ENCODE assay signal across 8 mouse cellular contexts in the genomic region with DNA sequence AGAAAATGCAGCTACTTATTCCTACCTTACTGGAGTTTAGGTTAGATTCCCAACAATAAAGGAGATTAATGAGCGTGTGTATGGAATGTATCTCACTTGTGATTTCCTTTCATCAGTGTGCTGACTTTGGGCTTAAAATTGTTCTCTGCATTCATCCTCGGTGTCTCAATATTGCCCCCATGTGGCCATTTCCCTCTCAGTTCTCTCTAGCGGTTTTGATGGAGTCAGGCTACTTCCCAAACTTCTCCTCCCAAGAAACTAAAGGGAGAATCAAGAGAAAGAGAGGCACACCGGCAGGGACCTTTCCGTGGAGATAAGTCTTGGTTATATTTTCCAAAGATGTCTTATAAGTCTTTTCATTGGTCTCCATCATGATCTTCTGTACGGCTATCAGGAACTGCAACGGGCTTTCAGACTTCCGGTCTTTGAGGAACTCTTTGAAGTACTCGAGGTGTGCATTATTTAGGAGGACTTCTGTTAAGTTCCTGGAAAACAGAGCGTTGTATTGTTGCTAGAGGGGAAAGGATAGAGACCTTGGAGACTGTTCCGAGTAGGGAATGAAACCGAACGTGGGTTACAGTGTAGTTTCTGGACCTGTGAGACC. TPM values are rescaled to one million over a fixed set of nuclear protein-coding genes. Genes with fewer than 3 reads are reported as not detected.
DNase-seq lines count a peak whose midpoint lies in the region; ATAC-seq lines count a peak whose summit lies in the region.

No protein-coding gene starts in this region.

- no peaks in the 10 kb centered on the region; the same call in 1 of the 2 replicates for H3K27me3 ChIP-seq in heart, embryonic 12.5 days (replicated peaks)
- no peaks in the 10 kb centered on the region for H3K27me3 ChIP-seq in lung, embryonic 15.5 days

- no peak for ATAC-seq in heart, embryonic 12.5 days (ENCODE audit: insufficient number of reproducible peaks, low FRiP score)
- ATAC-seq in lung, embryonic 15.5 days (ENCODE audit: borderline replicate concordance, extremely low read depth, low FRiP score, low TSS enrichment): no peak

- H3K27ac ChIP-seq in heart, embryonic 12.5 days (ENCODE audit: poor library complexity, severe bottlenecking): no peak overlapping the region
- H3K27ac ChIP-seq in lung, embryonic 15.5 days: no peak overlapping the region

- WGBS in heart, embryonic 12.5 days: 43% methylated on average over 13 of the region's 13 CpGs
- 42% methylated on average over 13 of the region's 13 CpGs for WGBS in lung, embryonic 15.5 days

- H3K4me3 ChIP-seq in heart, embryonic 12.5 days: no peak overlapping the region
- H3K4me3 ChIP-seq in lung, embryonic 15.5 days: no peak overlapping the region

- H3K4me2 ChIP-seq in heart, embryonic 12.5 days: peak overlapping the region; percentile 39
- 0 out of 2 replicates have a peak overlapping the region, but pooled peaks have one; percentile 5 for H3K4me2 ChIP-seq in lung, embryonic 15.5 days

- no peaks in the 10 kb centered on the region for H3K36me3 ChIP-seq in heart, embryonic 12.5 days
- no peaks in the 10 kb centered on the region for H3K36me3 ChIP-seq in lung, embryonic 15.5 days

- no peak overlapping the region for H3K9ac ChIP-seq in heart, embryonic 12.5 days
- no peak overlapping the region for H3K9ac ChIP-seq in lung, embryonic 15.5 days

- no peaks in the 10 kb centered on the region for H3K4me1 ChIP-seq in heart, embryonic 12.5 days (replicated peaks)
- no peaks in the 10 kb centered on the region for H3K4me1 ChIP-seq in lung, embryonic 15.5 days

- DNase-seq in cerebellum, adult 11-12 months: peak; percentile 3
- DNase-seq in cerebellum, adult 9-11 months: no peak
- DNase-seq in R1 (ENCODE audit: low read depth, low spot score): peak; percentile 67
- peak; percentile 28 to 55 for DNase-seq in cerebellum, postnatal 4 days (ENCODE audit: low spot score in 2 of 2)
- peak; percentile 72 for DNase-seq in layer of hippocampus, adult 9-10 months (ENCODE audit: low spot score)
- peak; percentile 31 to 38 for DNase-seq in right cerebral cortex, postnatal 36 days (ENCODE audit: low spot score in 2 of 2)

- H3K9me3 ChIP-seq in heart, embryonic 12.5 days (replicated peaks): no peaks in the 10 kb centered on the region
- no peaks in the 10 kb centered on the region for H3K9me3 ChIP-seq in lung, embryonic 15.5 days

RNA-seq across cellular contexts. Expression of a gene that starts 36.5 kb away (rescaled TPM):
- not detected in 2 replicates for polyA plus RNA-seq in heart, embryonic 12.5 days (2016; fragmentation: Nextera tagmentation; extraction: Ambion mirVana)
- not detected in 2 replicates for polyA plus RNA-seq in lung, embryonic 15.5 days (2015; fragmentation: Nextera tagmentation; extraction: Ambion mirVana)

RNA-seq across cellular contexts. Expression of a gene that starts 58.3 kb away (rescaled TPM):
- 11.8 and 12.8 TPM in 2 replicates for polyA plus RNA-seq in heart, embryonic 12.5 days (2016; fragmentation: Nextera tagmentation; extraction: Ambion mirVana)
- 5.3 and 7.0 TPM in 2 replicates for polyA plus RNA-seq in lung, embryonic 15.5 days (2015; fragmentation: Nextera tagmentation; extraction: Ambion mirVana)
